Mouse (Mus musculus) midbrain, embryonic 11.5 days (tissue): ENCODE measurements around the gene Nckap1l. TPM values are rescaled to one million over a fixed set of nuclear protein-coding genes. Genes with fewer than 3 reads are reported as not detected.

ENCODE experiments used
- ATAC-seq: fragments of 200-750 bp; cut with Nextera tagmentation; 2 replicates; pipeline ENCODE4 v1.8.0; 2017; ENCODE audit warnings: moderate TSS enrichment, moderate library complexity; ENCODE audit not compliant: low FRiP score
- DNase-seq: peaks from one replicate; pipeline ENCODE4 v3.0.0; 2015; ENCODE audit warnings: low spot score; ENCODE audit errors: missing footprints
- H3K27ac ChIP-seq: fragments of 300-500 bp; sonication (generic); 2 replicates; pipeline ENCODE4 v1.5.1; 2014; ENCODE audit warnings: low read depth, low read length
- H3K27me3 ChIP-seq: fragments of 300-500 bp; sonication (generic); 2 replicates; pipeline ENCODE4 v1.6.1; 2014; ENCODE audit warnings: mild to moderate bottlenecking, low read length, moderate library complexity, mixed read lengths; ENCODE audit not compliant: control insufficient read depth, insufficient read depth
- H3K36me3 ChIP-seq: fragments of 300-500 bp; sonication (generic); 2 replicates; pipeline ENCODE4 v1.6.1; 2014; ENCODE audit warnings: mild to moderate bottlenecking, low read length, moderate library complexity, mixed read lengths; ENCODE audit not compliant: control insufficient read depth, insufficient read depth
- H3K4me1 ChIP-seq: fragments of 300-500 bp; sonication (generic); 2 replicates; pipeline ENCODE4 v1.6.1; 2014; ENCODE audit warnings: low read length; ENCODE audit not compliant: control insufficient read depth, insufficient read depth
- H3K4me2 ChIP-seq: fragments of 300-500 bp; sonication (generic); 2 replicates; pipeline ENCODE4 v1.6.1; 2014; ENCODE audit warnings: mild to moderate bottlenecking, moderate library complexity
- H3K4me3 ChIP-seq: fragments of 300-500 bp; sonication (generic); 2 replicates; pipeline ENCODE4 v1.5.1; 2014; ENCODE audit warnings: low read depth, low read length
- H3K9ac ChIP-seq: fragments of 300-500 bp; sonication (generic); 2 replicates; pipeline ENCODE4 v1.6.1; 2014; ENCODE audit warnings: low read length
- H3K9me3 ChIP-seq: fragments of 300-500 bp; sonication (generic); 2 replicates; pipeline ENCODE4 v1.6.1; 2016; ENCODE audit warnings: low read length; ENCODE audit not compliant: control insufficient read depth
- WGBS: fragments of 180-500 bp; shearing (Covaris S2); extraction: QIAGEN DNeasy Blood & Tissue Kit; methylation state at CpG from one replicate; pipeline ENCODE4 v1.1.7; 2014; 5-methylcytosine and 5-hydroxymethylcytosine counted together
- polyA plus RNA-seq: library from polyadenylated mRNA; unstranded; fragments of >200 nt; fragmentation: Nextera tagmentation; extraction: Ambion mirVana; gene quantifications from 2 replicates; pipeline ENCODE4 v1.2.1, GENCODE M21; 2014

Gene Nckap1l
- polyA plus RNA-seq, 1 experiment from 2014 or later: 2.7 TPM

DNA sequence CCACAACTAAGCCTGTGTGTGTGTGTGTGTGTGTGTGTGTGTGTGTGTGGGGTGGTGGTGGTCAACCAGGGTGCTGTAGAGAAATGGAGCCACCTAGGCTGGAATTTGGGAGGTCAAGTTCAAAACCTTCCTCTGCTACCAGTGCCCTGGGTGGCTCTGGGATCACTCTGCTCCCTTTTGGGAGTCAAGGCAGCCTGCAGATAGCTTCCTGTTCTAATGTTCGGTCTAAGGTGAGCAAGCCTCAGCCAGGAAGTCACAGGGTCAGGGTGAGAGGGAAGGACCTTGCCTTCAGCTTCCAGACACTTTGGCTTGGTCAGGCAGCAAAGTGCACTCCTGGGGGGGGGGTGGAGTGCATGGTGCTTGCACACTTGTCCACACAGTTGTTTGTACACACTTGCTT, 87.1 kb downstream of the Nckap1l start:
- Histone ChIP-seq H3K4me2 (no peak overlapping the region), H3K27me3 (no peaks in the 10 kb centered on the region), H3K9ac (no peak overlapping the region), H3K9me3 (no peaks in the 10 kb centered on the region), H3K36me3 (no peaks in the 10 kb centered on the region), H3K4me1 (peaks cover 14% of the 10 kb centered on the region), H3K27ac (no peak overlapping the region), H3K4me3 (no peak overlapping the region)
- DNase-seq (no peak), ATAC-seq (no peak)
- 90% methylated on average over 1 of the region's 1 CpGs for WGBS

DNA sequence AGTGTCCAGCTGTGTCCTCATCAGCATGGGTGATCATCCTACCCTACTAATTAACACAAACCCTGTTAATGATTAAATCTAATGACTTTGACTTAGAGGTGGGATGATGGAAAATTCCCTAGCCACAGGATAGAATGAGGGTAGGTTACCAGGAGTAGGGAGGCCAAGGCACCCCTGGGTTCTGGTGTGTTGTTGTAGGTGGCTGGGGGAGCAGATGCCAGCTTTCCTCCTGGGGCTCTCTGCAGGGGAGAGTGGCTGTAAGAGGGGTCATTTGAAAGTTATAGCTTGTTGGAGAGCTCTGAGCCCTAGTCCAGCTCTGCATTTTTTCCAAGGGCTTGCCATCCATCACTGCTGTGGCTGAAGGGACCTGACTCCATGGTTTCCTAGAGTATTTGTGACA, 88.9 kb downstream of the Nckap1l start:
- Histone ChIP-seq H3K9ac (no peak overlapping the region), H3K27ac (no peak overlapping the region), H3K4me1 (peaks cover 10% of the 10 kb centered on the region), H3K4me3 (no peak overlapping the region), H3K9me3 (no peaks in the 10 kb centered on the region), H3K27me3 (no peaks in the 10 kb centered on the region), H3K36me3 (no peaks in the 10 kb centered on the region), H3K4me2 (no peak overlapping the region)
- DNase-seq (no peak), ATAC-seq (no peak)

DNA sequence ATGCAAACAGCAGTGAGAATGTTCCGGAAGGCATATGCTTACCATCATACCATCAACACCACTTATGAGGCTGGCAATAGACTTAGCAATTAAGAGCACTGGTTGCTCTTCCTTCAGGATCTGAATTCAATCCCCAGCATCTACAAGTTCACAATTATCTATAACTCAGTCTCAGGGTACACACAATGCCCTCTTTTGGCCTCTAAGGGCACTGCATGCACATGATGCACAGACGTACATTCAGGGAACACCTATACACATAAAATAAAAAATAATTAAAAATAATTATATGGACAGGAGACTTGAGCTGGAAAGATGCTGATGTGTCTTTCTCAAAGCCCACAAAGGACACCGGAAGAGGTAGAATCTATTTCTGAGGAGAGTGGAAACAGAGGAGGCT, 94.4 kb downstream of the Nckap1l start:
- no peaks in the 10 kb centered on the region for H3K27me3 ChIP-seq
- no peak for ATAC-seq
- DNase-seq: no peak
- H3K9ac ChIP-seq: no peak overlapping the region
- H3K9me3 ChIP-seq: no peaks in the 10 kb centered on the region
- H3K4me2 ChIP-seq: no peak overlapping the region
- 87% methylated on average over 3 of the region's 3 CpGs for WGBS
- no peak overlapping the region for H3K27ac ChIP-seq
- no peak overlapping the region for H3K4me3 ChIP-seq
- no peaks in the 10 kb centered on the region for H3K36me3 ChIP-seq
- H3K4me1 ChIP-seq: no peaks in the 10 kb centered on the region

Other genes starting within 250 kb of the Nckap1l start
- gene Cbx5, start 214.0 kb upstream of the Nckap1l start, polyA plus RNA-seq: 206 and 218 TPM in 2 replicates
- 1,348 and 1,391 TPM in 2 replicates for gene Hnrnpa1, start 213.4 kb upstream of the Nckap1l start, polyA plus RNA-seq
- 6.8 and 6.9 TPM in 2 replicates for gene Nfe2, start 195.4 kb upstream of the Nckap1l start, polyA plus RNA-seq
- gene Copz1, start 181.1 kb upstream of the Nckap1l start, polyA plus RNA-seq: 286 and 307 TPM in 2 replicates
- 0.12 and 0.23 TPM in 2 replicates for gene Gpr84, start 143.2 kb upstream of the Nckap1l start, polyA plus RNA-seq
- gene Zfp385a, start 113.7 kb upstream of the Nckap1l start, polyA plus RNA-seq: 19.4 and 24.3 TPM in 2 replicates
- gene Itga5, start 87.0 kb upstream of the Nckap1l start, polyA plus RNA-seq: 15.9 and 18.1 TPM in 2 replicates
- gene Gtsf1, start 23.3 kb upstream of the Nckap1l start, polyA plus RNA-seq: not detected in 2 replicates
- 0.23 TPM in 1 of 2 replicates, not detected in the other for gene Gtsf2, start 5.3 kb upstream of the Nckap1l start, polyA plus RNA-seq
- 31.8 and 35.6 TPM in 2 replicates for gene Pde1b, start 49.2 kb downstream of the Nckap1l start, polyA plus RNA-seq
- 56.4 and 62.7 TPM in 2 replicates for gene Ppp1r1a, start 84.2 kb downstream of the Nckap1l start, polyA plus RNA-seq
- gene Glycam1, start 111.3 kb downstream of the Nckap1l start, polyA plus RNA-seq: not detected in 2 replicates